Mouse (Mus musculus) neural tube, embryonic 10.5 days (tissue): Measurements from ENCODE around the gene Als2cr12.
"Not testable (repeated sequence)": the region's sequence is repeated elsewhere in the genome, so short reads cannot be mapped to it uniquely, and the experiment has no call there.

ENCODE experiments used
- DNase-seq: peaks from one replicate; pipeline ENCODE4 v3.0.0-alpha.2; 2017; ENCODE audit warnings: low spot score; ENCODE audit errors: extremely low spot score

The Als2cr12 gene

GRCm38 (mm10) chr1:58695810-58696209 is at the start of gene Als2cr12:
Gene Als2cr12, minus strand, starts transcription at chr1:58695989.
- not testable (repeated sequence) for DNase-seq

- DNase-seq: no peak
These were observed 48.9 kb upstream of the Als2cr12 start for GRCm38 (mm10) chr1:58744645-58745044.

GRCm38 (mm10) chr1:58743252-58743651 is 47.5 kb upstream of the Als2cr12 start:
- DNase-seq: no peak

GRCm38 (mm10) chr1:58742571-58743021 is 46.8 kb upstream of the Als2cr12 start:
- no peak for DNase-seq

GRCm38 (mm10) chr1:58739529-58739928 is 43.7 kb upstream of the Als2cr12 start:
- no peak for DNase-seq

- no peak for DNase-seq
These were observed 41.2 kb upstream of the Als2cr12 start for GRCm38 (mm10) chr1:58736968-58737367.

GRCm38 (mm10) chr1:58735962-58736361 is 40.2 kb upstream of the Als2cr12 start:
- DNase-seq: no peak

GRCm38 (mm10) chr1:58734043-58734920 is 38.5 kb upstream of the Als2cr12 start:
- no peak for DNase-seq

- DNase-seq: no peak
These were observed 37.8 kb upstream of the Als2cr12 start for GRCm38 (mm10) chr1:58733636-58734035.

GRCm38 (mm10) chr1:58728590-58728868 is 32.7 kb upstream of the Als2cr12 start:
- DNase-seq: no peak

GRCm38 (mm10) chr1:58727747-58728589 is 32.2 kb upstream of the Als2cr12 start:
- no peak for DNase-seq

GRCm38 (mm10) chr1:58727019-58727746 is 31.4 kb upstream of the Als2cr12 start:
- DNase-seq: no peak

- DNase-seq: no peak
These were observed 30.0 kb upstream of the Als2cr12 start for GRCm38 (mm10) chr1:58725767-58726166.

GRCm38 (mm10) chr1:58725095-58725494 is 29.3 kb upstream of the Als2cr12 start:
- no peak for DNase-seq

GRCm38 (mm10) chr1:58724533-58724932 is 28.7 kb upstream of the Als2cr12 start:
- DNase-seq: no peak

- DNase-seq: no peak
These were observed 28.1 kb upstream of the Als2cr12 start for GRCm38 (mm10) chr1:58723809-58724405.

GRCm38 (mm10) chr1:58723062-58723808 is 27.4 kb upstream of the Als2cr12 start:
- DNase-seq: no peak

- DNase-seq: no peak
These were observed 26.5 kb upstream of the Als2cr12 start for GRCm38 (mm10) chr1:58722115-58722938.

GRCm38 (mm10) chr1:58720988-58721387 is 25.2 kb upstream of the Als2cr12 start:
- DNase-seq: no peak

- no peak for DNase-seq
These were observed 24.3 kb upstream of the Als2cr12 start for GRCm38 (mm10) chr1:58720090-58720489.
